Mouse (Mus musculus): ENCODE results near the gene Foxp1.

Foxp1 gene

DNA sequence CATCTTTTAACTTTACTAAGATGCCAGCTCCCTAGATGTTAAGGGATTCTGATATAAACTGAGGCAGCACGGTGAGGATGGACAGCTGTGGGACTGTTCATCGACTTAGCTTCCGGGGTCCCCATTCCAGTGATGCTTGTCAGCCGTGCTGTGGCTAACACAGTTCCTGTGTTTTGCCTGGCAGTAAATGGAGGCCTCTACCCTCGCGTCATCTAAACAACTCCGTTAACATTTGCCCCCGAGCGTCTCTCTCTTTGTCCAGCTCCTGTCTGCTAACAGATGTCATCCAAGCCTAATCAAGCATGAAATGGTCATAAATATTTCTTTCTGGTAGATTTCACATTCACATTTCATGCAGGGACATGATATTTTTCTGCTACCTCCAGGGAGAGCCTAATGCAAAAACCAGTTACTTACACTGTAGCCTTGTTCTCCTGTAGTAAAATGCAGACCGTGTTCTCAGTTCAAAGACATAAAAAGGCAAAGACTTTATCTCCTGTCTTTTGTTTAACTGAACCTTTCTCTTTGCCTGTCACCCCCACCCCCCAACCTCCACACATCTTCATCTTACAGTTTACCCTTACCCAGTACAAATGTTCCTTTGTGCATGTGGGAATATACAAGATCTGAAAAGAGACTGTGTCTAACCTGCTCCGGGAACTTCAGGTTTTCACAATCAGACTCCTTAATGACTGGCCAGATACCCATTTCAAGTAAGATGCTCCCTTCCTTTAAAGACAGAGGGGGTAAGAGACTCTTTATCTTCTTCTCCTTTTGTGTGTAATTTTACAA, 386.4 kb downstream of the Foxp1 start:
- DNase-seq (ENCODE audit: low spot score in 2 of 2) = no peak

DNA sequence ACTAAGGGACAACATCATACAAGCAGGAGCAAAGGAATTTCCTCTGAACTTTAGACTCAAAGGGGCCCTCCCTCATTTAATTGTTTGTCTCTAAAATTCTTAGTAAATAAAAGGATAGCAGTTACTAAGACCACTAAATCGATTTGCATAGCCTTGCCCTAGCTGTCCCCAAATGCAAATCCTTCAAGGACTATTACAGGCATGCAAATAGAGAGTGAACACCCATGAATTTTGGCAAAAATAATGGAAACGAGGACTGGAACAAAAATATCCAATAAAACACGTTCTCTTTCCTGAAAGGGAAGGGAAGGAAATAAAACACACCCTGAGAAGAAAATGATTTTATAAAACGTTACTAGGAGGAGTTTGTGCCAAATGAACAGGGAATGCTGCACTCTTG, 390.7 kb downstream of the Foxp1 start:
- no peak for DNase-seq (ENCODE audit: low spot score in 2 of 2)

DNA sequence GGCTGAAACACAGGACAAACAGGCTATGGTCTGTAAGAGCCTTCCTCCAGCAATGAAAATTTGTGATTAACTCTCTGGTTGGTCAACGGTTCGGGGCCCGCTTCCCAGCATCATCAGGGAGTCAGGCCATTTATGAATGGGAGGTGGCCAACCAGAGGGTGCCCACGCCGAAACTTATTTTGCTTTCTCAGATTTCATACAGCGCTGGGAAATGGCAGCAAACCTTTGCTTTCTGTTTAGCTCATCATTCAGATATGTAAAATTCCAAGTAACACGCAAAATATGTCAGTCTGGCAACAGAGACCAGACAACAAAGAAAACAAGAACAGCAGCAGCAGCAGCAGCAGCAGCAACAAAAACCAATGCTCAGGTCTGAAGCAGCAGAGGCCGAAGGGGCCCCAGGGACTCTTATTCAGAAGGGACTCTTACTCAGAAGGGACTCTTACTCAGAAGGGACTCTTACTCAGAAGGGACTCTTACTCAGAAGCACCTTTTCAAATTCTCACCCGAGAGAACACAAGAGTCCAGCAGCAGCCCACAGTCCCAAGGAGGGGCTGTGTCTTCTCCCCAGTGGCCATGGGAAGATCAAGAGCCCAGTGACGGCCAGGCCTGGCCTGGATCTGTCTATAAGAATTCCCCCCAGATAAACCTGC, 391.6 kb downstream of the Foxp1 start:
- DNase-seq (ENCODE audit: low spot score in 2 of 2) = no peak

DNA sequence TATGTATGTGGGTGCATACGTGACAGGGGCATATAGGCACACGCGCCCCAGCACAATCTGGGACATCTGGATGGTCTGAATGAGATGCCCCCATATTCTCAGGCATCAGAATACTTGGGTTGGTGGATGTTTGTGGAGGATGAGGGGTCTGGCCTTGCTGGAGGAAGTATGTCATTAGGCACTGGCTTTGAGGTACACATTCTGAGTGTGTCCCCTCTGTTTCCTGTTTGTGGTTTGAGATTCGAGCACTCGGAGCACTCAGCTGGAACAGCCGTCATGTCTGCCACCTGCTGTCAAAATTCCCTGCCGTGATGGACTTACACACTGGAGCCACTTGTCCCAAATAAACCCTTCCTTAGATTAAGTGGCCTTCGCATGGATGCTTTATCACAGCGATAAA, 395.8 kb downstream of the Foxp1 start:
- DNase-seq (ENCODE audit: low spot score in 2 of 2) = no peak

DNA sequence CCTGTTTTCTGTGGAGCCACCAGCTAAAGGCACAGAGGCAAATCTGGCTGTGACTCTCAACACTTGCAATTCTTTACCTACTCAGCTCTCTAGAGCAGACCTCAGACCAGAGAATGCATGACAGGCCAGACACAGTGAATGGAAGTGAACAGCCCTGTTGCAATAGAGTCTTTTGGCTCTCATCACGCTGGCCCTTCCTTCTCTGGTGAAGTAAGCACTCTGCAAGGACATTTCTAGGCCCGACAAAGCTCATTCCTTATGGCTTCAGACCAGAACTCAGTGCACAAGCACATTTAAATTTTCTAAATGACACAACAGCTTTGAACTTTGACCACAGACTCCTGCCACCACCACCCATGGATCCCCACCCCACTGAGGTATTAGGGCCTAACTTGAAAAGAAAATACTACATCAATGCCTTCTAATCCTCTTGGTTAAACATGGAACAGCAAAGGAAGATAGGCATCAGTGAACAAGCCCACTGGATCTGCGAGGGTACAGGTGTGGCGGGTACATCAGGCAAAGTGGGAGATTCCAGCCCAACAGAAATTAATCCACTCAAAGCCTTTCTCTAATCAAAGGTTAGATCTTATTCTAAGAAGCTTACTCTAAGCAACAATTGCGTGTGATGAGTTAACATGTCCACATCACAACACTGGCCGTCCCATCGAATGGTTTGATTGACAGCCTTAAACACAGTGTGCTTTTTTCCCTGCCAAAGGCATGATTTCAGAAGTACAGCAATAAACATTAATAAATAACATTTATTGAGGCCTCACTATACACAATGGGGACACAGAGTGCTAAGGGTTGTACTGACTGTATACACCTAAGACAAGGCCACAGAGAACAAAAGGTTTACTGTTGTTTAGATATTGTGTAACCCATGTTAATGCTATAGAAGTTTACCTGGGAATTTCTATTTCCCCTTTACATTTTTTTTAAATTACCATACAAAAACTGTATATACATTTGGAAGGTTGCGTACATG, 401.4 kb downstream of the Foxp1 start:
- DNase-seq (ENCODE audit: low spot score in 2 of 2) = no peak

DNA sequence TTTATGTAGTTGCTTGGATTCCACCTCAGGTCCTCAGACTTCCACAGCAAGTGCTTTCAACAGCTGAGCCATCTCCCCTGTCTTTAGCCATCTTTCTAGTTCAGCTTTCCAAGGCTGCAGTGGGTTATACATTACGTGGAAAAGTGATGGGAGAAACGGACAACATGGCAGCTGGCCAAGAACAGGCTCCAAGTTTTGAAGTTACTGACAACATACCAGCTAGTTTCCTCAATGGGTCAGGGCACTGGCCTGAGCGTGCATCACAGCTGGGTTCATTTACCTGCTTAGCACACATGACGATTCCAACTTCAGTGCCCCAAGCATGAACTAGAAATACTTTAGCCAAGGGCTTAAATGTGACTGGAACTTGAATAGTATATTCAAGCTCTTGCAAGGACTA, 404.0 kb downstream of the Foxp1 start:
- DNase-seq (ENCODE audit: low spot score in 2 of 2) = no peak

DNA sequence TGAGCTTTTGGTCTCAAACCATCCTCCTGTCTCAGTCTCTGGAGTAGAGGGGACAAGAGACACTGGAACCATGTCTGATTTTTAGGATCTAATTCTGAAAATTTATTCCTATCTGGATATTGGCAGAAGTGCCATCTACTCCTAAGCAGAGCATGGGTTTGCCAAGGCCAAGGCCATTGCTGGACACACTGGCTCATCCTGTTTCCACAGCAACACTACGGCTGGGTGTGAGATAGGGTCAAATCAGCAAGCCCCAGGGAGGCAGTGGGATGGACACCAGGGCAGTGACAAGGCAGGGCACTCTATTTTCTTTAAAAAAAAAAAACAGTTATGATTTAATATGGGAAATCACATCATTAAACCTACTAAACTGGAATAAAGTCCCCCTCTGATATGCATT, 405.1 kb downstream of the Foxp1 start:
- DNase-seq (ENCODE audit: low spot score in 2 of 2) = no peak

DNA sequence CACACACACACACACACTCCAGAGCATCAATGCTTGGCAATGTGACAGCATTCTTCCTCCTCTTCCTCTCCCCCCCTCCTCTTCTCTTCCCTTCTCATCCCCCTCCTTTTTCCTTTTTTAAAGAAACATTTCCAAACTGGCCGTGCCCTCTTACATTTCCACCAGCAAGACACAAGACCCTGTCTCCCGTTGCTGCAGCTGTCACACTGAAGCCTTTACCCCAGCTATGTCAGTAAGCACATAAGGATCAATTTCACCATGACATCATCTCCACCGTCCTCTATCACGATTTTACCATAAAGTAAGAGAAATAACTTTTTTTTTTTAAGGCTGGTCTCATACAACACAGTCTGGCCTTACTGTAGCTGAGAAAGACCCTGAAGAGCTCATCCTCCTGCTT, 410.7 kb downstream of the Foxp1 start:
- no peak for DNase-seq (ENCODE audit: low spot score in 2 of 2)

DNA sequence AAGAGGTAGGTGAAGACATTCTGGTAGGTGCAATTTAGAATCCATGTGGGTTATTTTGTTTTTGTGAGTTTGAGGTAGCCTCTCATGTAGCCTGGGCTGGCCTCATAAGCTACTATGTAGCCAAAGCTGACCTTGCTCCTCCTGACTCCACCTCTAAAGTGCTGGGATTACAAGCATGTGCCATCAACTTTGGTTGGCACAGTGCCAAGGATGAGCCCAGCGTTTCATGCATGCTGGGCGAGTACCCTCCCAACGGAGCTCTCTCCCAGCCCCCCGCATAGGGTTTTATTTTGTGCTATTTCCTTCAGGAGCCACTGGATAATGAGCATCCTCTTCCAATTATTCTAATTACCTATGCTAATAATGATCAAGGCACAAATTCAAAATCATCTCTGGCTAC, 414.1 kb downstream of the Foxp1 start:
- DNase-seq (ENCODE audit: low spot score in 2 of 2) = no peak

DNA sequence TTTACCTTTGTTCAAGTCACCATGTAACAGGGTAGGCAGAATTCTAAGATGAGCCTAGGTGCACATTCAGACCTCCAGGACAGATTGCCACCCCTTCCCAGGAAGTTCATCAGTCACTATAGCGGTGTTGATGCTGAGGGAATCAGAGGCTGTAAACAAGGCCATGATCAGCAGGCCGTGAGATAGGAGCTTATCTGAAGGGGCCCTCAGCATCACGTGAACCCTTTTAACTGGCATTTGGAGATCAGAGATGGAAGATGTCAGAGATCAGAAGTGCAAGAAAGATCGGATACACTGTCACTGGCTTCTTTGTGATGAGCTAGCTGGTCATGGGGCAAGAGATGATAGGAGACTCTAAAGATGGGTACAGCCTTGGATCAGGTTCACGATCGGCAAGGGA, 414.8 kb downstream of the Foxp1 start:
- DNase-seq (ENCODE audit: low spot score in 2 of 2) = no peak

DNA sequence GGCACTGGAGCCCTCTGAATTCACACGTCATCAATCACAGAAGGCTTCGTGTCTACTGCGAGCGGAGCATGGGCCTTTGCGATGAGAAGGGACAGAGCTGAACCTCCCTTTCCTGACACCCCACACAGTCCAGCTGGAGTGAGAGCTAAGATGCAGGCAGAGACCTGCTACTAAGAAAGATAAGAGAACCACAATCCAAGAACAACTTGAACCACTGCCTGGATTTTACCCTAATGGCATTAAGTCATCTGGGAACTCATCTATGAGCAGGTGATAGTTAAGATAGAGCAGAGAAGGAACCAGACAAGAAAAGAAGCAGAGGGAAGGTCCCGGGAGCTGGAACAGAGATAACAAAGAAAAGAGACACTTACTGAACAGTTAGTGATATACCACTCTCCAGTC, 415.4 kb downstream of the Foxp1 start:
- no peak for DNase-seq (ENCODE audit: low spot score in 2 of 2)

DNA sequence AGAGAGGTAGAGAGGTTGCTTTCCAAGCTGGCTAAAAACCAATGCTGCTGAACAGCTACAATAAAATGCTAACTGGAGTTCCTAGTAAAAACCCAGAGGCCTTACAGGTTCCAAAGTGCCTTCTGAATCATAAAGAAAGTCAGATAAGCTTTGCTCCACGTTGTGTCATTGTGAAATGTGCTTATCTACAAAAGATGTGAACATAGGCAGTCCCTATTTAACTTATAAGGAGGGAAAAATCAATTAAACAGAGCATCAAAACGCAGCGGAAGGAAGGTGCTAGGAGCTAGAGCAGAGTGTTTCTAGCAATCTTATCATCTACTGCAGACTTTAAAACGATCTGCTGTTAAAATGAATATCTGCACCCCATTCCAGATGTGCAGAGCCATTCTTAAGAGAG, 416.5 kb downstream of the Foxp1 start:
- no peak for DNase-seq (ENCODE audit: low spot score in 2 of 2)

DNA sequence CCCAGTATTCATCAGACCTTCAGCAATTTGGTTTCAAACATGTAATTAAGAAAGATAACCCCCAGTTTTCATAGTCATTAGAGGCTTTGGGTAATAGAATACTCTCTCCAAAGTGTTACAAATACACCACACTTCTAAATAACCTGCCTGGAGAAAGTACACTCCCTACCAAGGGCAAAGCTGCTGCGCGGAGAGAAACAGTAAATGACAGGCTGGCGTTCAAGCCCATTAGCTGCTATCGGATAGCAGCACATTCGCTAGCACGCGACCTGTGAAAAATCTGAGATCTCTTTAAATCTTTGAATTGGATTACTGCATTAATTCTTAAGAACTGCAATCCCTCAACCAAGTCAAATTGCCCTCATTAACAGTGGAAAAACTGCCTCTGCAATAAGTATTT, 418.1 kb downstream of the Foxp1 start:
- no peak for DNase-seq (ENCODE audit: low spot score in 2 of 2)

DNA sequence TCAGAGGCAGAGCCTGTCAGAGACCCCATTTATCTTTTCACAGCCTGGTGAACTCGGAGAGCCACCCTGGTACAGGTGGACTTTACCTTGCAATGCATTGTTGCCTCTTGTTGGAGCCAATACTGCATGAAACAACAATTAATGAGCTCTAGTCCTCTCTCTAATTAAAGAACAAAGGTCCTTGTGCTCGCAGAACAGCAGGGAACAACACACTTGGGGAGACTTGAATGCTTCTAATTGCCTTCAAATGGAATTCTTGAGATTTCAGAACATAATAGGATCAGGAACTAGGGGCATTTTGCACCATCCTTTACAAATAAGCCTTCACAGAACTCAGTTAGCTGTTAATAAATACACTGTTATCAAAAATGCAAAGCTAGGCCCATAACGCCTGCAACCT, 418.6 kb downstream of the Foxp1 start:
- no peak for DNase-seq (ENCODE audit: low spot score in 2 of 2)

DNA sequence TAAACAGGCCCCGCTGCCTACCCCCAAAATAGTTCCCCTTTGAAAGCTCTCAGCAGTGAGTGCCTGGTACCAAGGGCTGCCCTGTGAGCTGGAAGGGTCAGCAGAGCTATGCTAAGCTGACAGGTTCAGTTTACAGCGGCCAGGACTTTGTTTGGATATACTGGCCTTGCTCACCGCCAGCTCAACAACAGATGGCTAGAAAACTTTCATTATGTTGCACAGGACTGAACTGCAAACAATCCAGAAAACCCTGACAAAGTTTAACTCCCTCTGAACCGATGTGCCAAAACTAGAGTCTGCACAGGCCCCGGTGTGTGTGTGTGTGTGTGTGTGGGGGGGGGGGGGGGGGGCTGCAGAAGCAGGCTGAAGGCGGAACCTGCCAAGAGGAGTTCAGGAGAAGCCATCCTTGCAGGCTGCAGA, 421.0 kb downstream of the Foxp1 start:
- DNase-seq (ENCODE audit: low spot score in 2 of 2) = no peak

DNA sequence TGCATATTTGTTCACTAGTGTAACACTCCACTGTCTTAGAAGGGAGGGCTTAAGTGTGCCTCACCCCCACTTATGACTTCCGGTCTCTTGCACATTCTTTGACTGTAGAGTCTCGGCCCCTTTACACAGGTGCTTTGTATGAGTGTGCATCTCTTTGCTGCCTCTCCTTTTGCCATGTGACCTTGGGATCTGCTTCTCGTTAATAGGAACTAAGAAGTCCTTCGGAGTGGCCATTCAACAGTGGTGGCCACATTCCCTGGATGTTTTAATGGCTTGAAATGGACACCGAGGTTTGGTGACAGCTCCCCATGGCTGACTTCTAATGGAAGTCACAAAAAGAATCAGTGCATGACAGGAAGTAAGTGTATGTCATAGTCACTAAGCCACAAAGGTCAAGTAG, 422.2 kb downstream of the Foxp1 start:
- DNase-seq (ENCODE audit: low spot score in 2 of 2) = no peak

DNA sequence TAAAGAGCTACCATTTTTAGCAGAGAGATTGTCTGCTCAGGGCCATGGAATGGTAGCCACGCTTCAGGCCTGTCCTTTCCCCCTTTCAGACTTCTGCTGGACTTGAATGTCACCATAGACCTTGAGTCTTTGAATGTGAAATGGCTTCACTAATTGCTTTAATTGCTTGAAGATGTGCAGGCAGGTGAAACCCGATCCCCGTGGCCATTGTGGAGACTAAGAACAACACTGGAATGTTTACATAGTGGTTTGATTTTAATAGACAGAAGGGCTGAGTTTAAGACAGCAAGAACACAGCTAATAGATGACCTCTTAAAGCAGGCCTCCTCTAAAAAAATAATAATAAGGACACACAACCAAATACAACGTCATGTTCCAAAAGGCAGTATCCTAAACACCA, 422.7 kb downstream of the Foxp1 start:
- no peak for DNase-seq (ENCODE audit: low spot score in 2 of 2)

DNA sequence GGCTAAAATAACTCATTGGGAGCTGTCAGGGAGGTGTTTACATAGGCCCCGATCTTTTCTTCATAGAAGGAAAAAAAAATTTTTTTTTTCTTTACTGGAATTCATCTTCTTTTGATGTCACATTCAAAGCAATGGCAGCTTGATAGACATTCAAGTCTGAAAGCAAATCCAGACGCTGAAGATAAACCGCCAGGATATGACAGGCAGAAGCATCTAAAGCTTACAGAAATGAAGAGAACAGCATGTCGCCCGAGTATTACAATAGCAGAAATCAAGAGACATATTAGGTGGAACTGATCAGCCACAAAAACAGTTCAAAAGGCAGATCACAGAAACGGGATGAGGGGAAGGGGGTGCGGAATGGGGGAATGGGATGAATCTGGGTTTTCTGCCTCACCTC, 425.3 kb downstream of the Foxp1 start:
- no peak for DNase-seq (ENCODE audit: low spot score in 2 of 2)

DNA sequence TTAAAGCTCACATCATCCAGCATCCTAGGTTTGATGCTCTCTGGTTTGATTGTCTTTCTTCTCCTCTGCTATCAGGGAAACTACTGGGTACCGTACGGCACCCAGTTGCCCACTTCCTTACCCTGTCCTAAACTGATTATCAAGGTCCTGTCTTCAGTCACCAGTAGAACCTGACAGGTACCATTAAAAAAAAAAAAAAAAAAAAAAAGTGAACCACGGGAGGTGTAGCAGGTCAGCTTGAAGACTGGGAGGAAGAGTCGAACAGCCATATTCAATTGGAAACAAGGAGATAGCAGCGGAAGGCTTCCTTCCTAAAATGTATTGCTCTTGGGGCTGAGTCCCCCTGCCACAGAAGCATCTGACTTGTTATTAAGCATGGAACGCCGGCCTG, 425.8 kb downstream of the Foxp1 start:
- DNase-seq (ENCODE audit: low spot score in 2 of 2) = no peak

DNA sequence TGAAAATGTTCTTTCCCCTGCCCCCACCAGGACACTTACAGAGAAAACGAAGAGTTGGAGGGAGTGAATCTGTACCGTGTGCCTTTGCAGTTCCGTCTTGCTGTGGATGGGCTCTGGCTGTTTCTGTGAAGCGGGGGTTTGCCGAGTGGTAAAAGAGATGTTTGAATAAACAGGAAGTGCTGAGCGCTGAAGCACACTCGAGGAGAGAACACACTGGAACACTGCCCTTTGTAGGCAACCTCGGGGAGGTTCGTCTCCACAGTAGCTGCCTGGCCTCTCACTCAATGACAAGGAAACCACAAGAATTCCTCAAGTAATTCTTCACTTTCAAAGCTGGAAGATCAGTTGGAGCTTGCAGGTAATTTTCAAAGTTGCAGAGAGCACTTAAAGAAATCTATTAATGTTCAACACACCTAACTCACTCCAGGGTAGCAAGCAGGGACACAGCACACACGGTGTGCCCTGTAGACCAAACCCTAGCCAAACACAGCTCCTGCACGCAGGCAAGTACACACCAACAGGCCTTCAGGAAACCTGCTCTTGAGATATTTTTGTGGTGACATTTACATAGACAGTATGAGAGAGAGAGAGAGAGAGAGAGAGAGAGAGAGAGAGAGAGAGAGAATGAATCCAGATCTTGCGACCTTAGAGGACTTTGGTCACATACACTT, 426.3 kb downstream of the Foxp1 start:
- DNase-seq (ENCODE audit: low spot score in 2 of 2) = peak in 1 of 2 experiments; percentile 37

DNA sequence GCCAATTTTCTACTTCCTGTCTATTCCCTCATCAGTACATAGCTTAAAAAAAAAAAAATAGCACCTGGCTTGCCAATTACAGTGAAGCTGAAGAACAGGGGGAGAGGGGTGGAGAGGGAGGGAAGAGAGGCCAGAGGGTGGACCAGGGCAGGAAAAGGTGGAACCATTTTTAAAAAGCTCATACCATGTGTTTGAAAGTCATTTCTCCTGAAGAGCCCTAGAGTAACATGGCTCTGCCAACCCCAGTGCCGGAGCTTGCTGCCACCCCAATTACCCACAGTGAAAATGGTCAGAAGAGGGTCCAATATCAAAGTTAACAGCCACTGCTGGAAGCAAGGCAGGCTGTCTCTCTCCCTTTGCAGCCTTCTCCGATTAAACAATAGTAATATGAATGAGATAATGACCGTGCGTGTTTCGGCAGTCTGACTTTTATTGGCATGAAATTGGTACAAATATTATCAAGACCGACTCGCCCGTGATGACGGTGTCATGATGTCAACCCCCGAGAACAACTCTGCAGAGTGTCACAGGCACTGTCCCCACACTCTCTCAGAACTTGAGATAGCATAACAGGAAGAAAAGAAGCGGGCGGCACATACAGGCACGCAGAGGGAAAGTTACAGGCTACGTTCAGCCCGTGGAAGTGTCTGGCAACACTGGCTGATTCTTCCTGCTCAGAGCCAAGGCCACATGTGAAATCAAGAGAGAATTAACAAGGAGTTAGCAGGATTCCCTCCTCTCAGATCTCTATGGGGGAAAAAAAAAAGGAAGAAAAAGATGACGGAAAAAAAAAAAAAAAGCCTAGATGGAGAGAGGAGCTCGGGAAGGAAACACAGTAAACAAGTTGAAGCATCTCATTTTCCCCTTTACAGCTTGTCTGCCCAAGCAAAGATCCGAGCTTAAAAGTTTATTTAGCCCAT, 427.1 kb downstream of the Foxp1 start:
- DNase-seq (ENCODE audit: low spot score in 2 of 2) = no peak
